Comparison of ENCODE assay signal across 13 mouse cellular contexts in genomic region chr3:149170191-149170590, GRCm38 (mm10).
DNase-seq lines count a peak whose midpoint lies in the region; ATAC-seq and TF ChIP-seq lines count a peak whose summit lies in the region.
"Had no signal": no experiment of that assay in that cellular context is flagged by ENCODE, and none has a peak within 500 bp of the region (broad histone marks: within the 10 kb centered on the region; RNA-seq: fewer than 3 reads in every experiment).

No protein-coding gene starts in this region.

- H3K4me2 ChIP-seq in kidney, embryonic 15.5 days = no peak overlapping the region

- TF ChIP-seq POLR2A in kidney, adult 2 months (IDR thresholded peaks at IDR 0.05; ENCODE audit: low read depth, low read length) = no peak

- no peak for DNase-seq in kidney, adult 2 months
- peak; percentile 27 for DNase-seq in adipocyte (ENCODE audit: low spot score)
- peak; percentile 45 for DNase-seq in lung, postnatal 25 days (ENCODE audit: low spot score)
- DNase-seq in cerebellum, postnatal 4 days (ENCODE audit: low spot score in 2 of 2) = no peak
- no peak for DNase-seq in left cerebral cortex, postnatal 4 days
- no peak for DNase-seq in kidney, adult 9 months
- DNase-seq: cerebellum, adult 9-10 months; layer of hippocampus, adult 9-11 months; thymus, adult 18-20 months had no signal

- 0 out of 2 replicates have a peak, but pooled peaks cover 5% of the 10 kb centered on the region for H3K4me1 ChIP-seq in kidney, embryonic 15.5 days
- H3K4me1 ChIP-seq in kidney, adult 2 months (ENCODE audit: control insufficient read depth, insufficient read depth, low read length) = peaks cover 7% of the 10 kb centered on the region
- H3K4me1 ChIP-seq: megakaryocyte, embryonic 14.5 days had no signal

- H3K9ac ChIP-seq in kidney, embryonic 15.5 days = no peak overlapping the region

- intact Hi-C loops in left cerebral cortex, postnatal 4 days (cut with DNase I) = no loop called here

- TF ChIP-seq CTCF in kidney, adult 2 months (conservative IDR thresholded peaks at IDR 0.05; ENCODE audit: insufficient read depth, insufficient read length, low read depth, low read length) = no peak

- WGBS in kidney, embryonic 15.5 days = 79% methylated on average over 7 of the region's 7 CpGs
- 88% methylated on average over 7 of the region's 7 CpGs for WGBS in kidney, adult 2 months

- H3K27ac ChIP-seq in kidney, embryonic 15.5 days = 0 out of 2 replicates have a peak overlapping the region, but pooled peaks have one; percentile 3
- no peak overlapping the region for H3K27ac ChIP-seq in kidney, adult 2 months (ENCODE audit: insufficient read depth, low read depth, low read length)
- H3K27ac ChIP-seq: heart, embryonic 10.5 days had no signal

- no peaks in the 10 kb centered on the region for H3K27me3 ChIP-seq in kidney, embryonic 15.5 days
- no peaks in the 10 kb centered on the region for H3K27me3 ChIP-seq in kidney, adult 2 months (replicated peaks; ENCODE audit: control insufficient read depth, insufficient read depth, low read length)
- H3K27me3 ChIP-seq: megakaryocyte, embryonic 14.5 days had no signal

- no peaks in the 10 kb centered on the region for H3K9me3 ChIP-seq in kidney, embryonic 15.5 days (replicated peaks)
- H3K9me3 ChIP-seq: heart, embryonic 10.5 days had no signal

- no peak for ATAC-seq in kidney, embryonic 15.5 days (replicated peaks; ENCODE audit: low FRiP score)
- peak; percentile 79 for ATAC-seq in granulocyte monocyte progenitor cell, adult 5-6 weeks (replicated peaks; ENCODE audit: poor library complexity, severe bottlenecking)

- no peak overlapping the region for H3K4me3 ChIP-seq in kidney, embryonic 15.5 days (replicated peaks)
- H3K4me3 ChIP-seq in kidney, adult 2 months (ENCODE audit: insufficient read depth, low read depth, low read length) = no peak overlapping the region
- H3K4me3 ChIP-seq: heart, embryonic 10.5 days; megakaryocyte, embryonic 14.5 days had no signal

- no peaks in the 10 kb centered on the region for H3K36me3 ChIP-seq in kidney, embryonic 15.5 days
- H3K36me3 ChIP-seq in kidney, adult 2 months (ENCODE audit: control insufficient read depth, insufficient read depth, low read length) = no peaks in the 10 kb centered on the region
- H3K36me3 ChIP-seq: heart, embryonic 10.5 days had no signal

Comparison
In these comparisons a context has a peak if more than half of its experiments do, and no peak if none do; other contexts are left out.
1. DNase-seq: peak in adipocyte (single experiment) and lung, postnatal 25 days (single experiment); none in kidney, adult 2 months (single experiment), cerebellum, postnatal 4 days (0 of 2), left cerebral cortex, postnatal 4 days (single experiment) and kidney, adult 9 months (single experiment).